Mouse (Mus musculus): ENCODE results near the gene Uchl1. TPM values are rescaled to one million over a fixed set of nuclear protein-coding genes. Genes with fewer than 3 reads are reported as not detected.

Gene Uchl1
- 60.5 and 61.0 TPM in 2 replicates for polyA plus RNA-seq (2014; fragmentation: Nextera tagmentation; extraction: Ambion mirVana)

DNA sequence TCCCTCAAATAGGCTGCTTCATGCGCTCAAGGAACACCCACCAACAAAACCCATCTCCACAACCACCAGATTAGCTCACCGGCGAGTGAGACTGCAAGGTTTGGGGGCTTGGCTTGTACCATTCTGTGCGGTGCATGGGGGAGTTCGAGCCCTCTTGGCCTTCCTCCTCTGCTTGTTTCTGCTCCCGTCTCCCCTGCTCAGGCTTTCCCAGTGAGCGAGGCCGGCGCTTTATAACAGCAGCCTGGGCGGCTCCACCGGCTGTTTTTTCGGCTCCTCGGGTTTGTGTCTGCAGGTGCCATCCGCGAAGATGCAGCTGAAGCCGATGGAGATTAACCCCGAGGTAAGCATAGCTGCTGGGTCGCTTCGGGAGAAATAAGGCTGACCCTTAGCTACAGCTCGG is at the start of gene Uchl1:
Gene Uchl1, plus strand, starts transcription at position 109 of the 400 bp plus-strand sequence.
- WGBS: under 1% methylated on average over 20 of the region's 20 CpGs
- peak; percentile 87 for ATAC-seq (ENCODE audit: insufficient read depth)
- Histone ChIP-seq H3K4me2 (peak within 1 kb of the TSS; percentile 95), H3K27ac (ENCODE audit: low read depth) (no peak within 1 kb of the TSS), H3K4me3 (ENCODE audit: low read depth, low read length) (peak within 1 kb of the TSS; percentile 51), H3K9me3 (ENCODE audit: low read depth, low read length) (no peaks in the 10 kb centered on the region), H3K9ac (peak within 1 kb of the TSS; percentile 40), H3K27me3 (ENCODE audit: insufficient read depth, low read length) (peaks cover 41% of the 10 kb centered on the region), H3K36me3 (ENCODE audit: insufficient read depth) (no peaks in the 10 kb centered on the region), H3K4me1 (ENCODE audit: insufficient read depth) (peaks cover 7% of the 10 kb centered on the region; the same call in 1 of the 2 replicates)
- no peak for TF ChIP-seq CTCF (IDR thresholded peaks at IDR 0.05; ENCODE audit: low read depth)
- DNase-seq: peak; percentile 81

DNA sequence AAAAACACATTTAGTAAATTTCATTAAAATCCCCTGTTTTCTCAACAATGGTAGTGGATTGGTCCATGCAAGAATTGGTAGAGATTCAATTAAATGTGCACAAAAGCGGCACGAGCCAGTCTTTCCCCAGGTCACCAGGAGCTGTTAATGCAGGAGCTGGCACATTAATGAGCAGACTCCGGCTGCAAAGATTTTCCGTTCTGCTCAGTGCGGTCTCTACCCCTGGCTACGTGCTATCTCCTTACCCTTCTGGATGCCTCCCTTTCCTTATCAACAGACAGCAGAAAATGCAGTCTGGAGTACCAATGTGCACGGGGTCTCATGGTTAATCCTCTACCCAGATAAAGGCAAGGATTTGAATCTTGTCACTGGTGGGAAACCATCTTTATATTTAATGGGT is 48.1 kb upstream of the Uchl1 start:
- DNase-seq (no peak), ATAC-seq (ENCODE audit: insufficient read depth) (no peak)
- Histone ChIP-seq H3K4me3 (ENCODE audit: low read depth, low read length) (no peak overlapping the region), H3K36me3 (ENCODE audit: insufficient read depth) (no peaks in the 10 kb centered on the region), H3K9me3 (ENCODE audit: low read depth, low read length) (no peaks in the 10 kb centered on the region), H3K9ac (no peak overlapping the region), H3K27ac (ENCODE audit: low read depth) (no peak overlapping the region), H3K27me3 (ENCODE audit: insufficient read depth, low read length) (no peaks in the 10 kb centered on the region), H3K4me1 (ENCODE audit: insufficient read depth) (no peaks in the 10 kb centered on the region), H3K4me2 (no peak overlapping the region)
- 48% methylated on average over 7 of the region's 7 CpGs for WGBS
- no peak for TF ChIP-seq CTCF (IDR thresholded peaks at IDR 0.05; ENCODE audit: low read depth)

DNA sequence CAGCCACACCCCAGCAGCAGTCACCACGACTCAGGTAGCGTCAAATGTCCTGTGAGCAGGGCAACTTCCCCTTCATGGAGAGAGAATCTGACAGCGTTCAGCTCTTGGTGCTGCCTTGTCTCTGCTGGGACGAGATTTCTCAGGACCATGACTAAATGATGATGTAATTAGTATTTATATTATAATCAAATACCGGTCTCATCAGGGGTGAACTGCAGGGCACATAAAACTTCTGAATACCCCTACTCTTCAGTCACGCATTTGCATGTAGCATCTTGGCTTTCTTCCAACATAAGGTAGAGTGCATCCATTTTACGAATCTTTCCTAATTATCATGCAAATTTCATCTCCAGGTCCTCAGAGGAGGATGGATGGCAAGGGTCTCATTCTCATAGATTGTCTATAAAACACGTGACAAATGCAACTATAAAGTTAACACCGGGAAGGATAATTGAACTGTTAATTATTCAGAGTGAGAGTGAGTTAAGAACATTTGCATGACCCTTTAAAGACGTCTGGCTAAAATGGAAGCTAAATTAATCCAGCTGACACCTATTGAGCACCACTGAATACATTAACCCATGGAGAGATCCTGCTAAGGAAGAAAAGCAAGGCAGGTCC is 40.3 kb upstream of the Uchl1 start:
- Histone ChIP-seq H3K4me2 (no peak overlapping the region), H3K36me3 (ENCODE audit: insufficient read depth) (no peaks in the 10 kb centered on the region), H3K9ac (no peak overlapping the region), H3K27ac (ENCODE audit: low read depth) (no peak overlapping the region), H3K4me1 (ENCODE audit: insufficient read depth) (no peaks in the 10 kb centered on the region), H3K4me3 (ENCODE audit: low read depth, low read length) (no peak overlapping the region), H3K27me3 (ENCODE audit: insufficient read depth, low read length) (no peaks in the 10 kb centered on the region), H3K9me3 (ENCODE audit: low read depth, low read length) (no peaks in the 10 kb centered on the region)
- WGBS: 59% methylated on average over 10 of the region's 10 CpGs
- no peak for DNase-seq
- ATAC-seq (ENCODE audit: insufficient read depth): no peak
- TF ChIP-seq CTCF (IDR thresholded peaks at IDR 0.05; ENCODE audit: low read depth): no peak

DNA sequence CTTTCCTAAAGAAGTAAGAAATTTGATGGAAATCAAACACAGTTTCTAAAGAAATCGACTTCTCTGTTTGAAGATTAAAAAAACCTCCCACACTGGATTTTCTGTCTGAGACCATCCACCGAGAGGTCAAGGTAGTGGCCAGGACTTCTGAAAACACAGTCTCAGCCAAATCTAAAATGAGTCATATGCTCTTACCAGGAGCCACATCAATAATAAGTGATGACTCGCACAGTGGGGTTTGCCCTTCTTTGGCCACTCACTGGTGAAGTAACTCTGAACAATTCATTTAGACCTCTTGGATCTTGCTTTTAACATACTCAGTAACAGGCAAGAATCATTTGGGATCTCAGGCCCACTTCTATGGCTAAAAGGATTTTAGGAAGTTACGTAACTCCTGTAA is 33.7 kb upstream of the Uchl1 start:
- WGBS: 84% methylated on average over 4 of the region's 4 CpGs
- H3K4me3 ChIP-seq (ENCODE audit: low read depth, low read length): no peak overlapping the region
- DNase-seq: no peak
- no peak for TF ChIP-seq CTCF (IDR thresholded peaks at IDR 0.05; ENCODE audit: low read depth)
- H3K9ac ChIP-seq: no peak overlapping the region
- H3K9me3 ChIP-seq (ENCODE audit: low read depth, low read length): no peaks in the 10 kb centered on the region
- H3K27me3 ChIP-seq (ENCODE audit: insufficient read depth, low read length): no peaks in the 10 kb centered on the region
- no peak overlapping the region for H3K4me2 ChIP-seq
- no peak for ATAC-seq (ENCODE audit: insufficient read depth)
- H3K36me3 ChIP-seq (ENCODE audit: insufficient read depth): no peaks in the 10 kb centered on the region
- no peak overlapping the region for H3K27ac ChIP-seq (ENCODE audit: low read depth)
- no peaks in the 10 kb centered on the region for H3K4me1 ChIP-seq (ENCODE audit: insufficient read depth)

DNA sequence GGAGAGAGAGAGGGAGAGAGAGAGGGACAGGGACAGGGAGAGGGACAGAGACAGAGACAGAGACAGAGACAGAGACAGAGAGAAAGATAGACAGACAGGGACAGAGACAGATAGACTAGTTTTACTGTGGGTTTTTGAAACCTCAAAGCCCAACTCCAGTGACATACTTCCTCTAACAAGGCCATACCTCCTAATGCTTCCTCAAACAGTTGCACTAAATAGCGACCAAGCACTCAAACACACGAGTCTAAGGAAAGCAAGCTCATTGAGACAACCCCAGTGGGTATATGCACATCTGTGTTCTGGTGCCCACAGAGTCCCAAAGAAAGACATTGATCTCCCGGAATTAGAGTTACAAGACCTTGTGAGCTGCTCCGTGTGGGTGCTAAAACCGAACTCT is 32.6 kb upstream of the Uchl1 start:
- DNase-seq (no peak), ATAC-seq (ENCODE audit: insufficient read depth) (no peak)
- Histone ChIP-seq H3K27ac (ENCODE audit: low read depth) (no peak overlapping the region), H3K9me3 (ENCODE audit: low read depth, low read length) (no peaks in the 10 kb centered on the region), H3K36me3 (ENCODE audit: insufficient read depth) (no peaks in the 10 kb centered on the region), H3K4me2 (no peak overlapping the region), H3K27me3 (ENCODE audit: insufficient read depth, low read length) (no peaks in the 10 kb centered on the region), H3K4me1 (ENCODE audit: insufficient read depth) (no peaks in the 10 kb centered on the region), H3K4me3 (ENCODE audit: low read depth, low read length) (no peak overlapping the region), H3K9ac (no peak overlapping the region)
- 80% methylated on average over 5 of the region's 5 CpGs for WGBS
- TF ChIP-seq CTCF (IDR thresholded peaks at IDR 0.05; ENCODE audit: low read depth): no peak

DNA sequence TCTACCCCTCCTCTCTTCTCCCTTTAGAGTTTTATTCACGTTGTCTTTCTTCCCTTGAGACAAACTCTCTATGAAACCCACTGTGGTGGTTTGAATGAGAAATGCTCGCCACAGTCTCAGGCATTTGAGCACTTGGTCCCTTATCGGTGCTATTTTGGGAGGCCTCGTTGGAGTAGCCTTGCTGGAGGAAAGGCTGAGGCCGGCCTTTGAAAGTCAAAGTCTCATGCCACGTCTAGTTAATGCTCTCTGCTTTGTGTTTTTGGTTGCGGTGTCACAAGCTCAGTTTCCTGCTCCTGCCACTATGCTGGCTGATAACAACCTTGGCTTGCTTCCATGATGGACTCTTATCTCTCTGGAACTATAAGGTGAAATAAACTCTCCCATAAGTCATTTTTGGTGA is 28.4 kb upstream of the Uchl1 start:
- Histone ChIP-seq H3K9ac (no peak overlapping the region), H3K27ac (ENCODE audit: low read depth) (no peak overlapping the region), H3K4me3 (ENCODE audit: low read depth, low read length) (no peak overlapping the region), H3K4me2 (no peak overlapping the region), H3K9me3 (ENCODE audit: low read depth, low read length) (no peaks in the 10 kb centered on the region), H3K4me1 (ENCODE audit: insufficient read depth) (no peaks in the 10 kb centered on the region), H3K36me3 (ENCODE audit: insufficient read depth) (no peaks in the 10 kb centered on the region), H3K27me3 (ENCODE audit: insufficient read depth, low read length) (no peaks in the 10 kb centered on the region)
- TF ChIP-seq CTCF (IDR thresholded peaks at IDR 0.05; ENCODE audit: low read depth): no peak
- DNase-seq: peak; percentile 12
- no peak for ATAC-seq (ENCODE audit: insufficient read depth)
- WGBS: 34% methylated on average over 7 of the region's 7 CpGs

DNA sequence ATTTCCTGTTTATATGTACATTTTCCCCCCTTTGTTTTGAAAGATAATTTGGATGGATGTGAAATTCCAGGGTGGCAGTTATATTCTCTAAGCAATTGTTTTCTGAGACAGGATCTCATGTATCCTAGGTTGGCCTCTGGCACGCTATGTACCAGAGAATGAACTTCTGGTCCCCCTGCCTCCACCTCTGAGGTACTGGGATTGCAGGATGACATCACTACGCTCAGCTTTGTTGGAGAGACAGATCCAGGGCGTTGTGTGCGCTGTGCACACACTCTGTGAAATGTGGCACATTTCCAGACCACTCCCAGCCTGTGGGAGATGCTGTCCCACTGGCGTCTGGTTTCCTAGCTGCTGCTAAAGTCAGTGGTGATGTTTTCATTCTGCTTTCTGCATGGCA is 21.7 kb upstream of the Uchl1 start:
- Histone ChIP-seq H3K4me2 (no peak overlapping the region), H3K4me1 (ENCODE audit: insufficient read depth) (peaks cover 6% of the 10 kb centered on the region; the same call in 1 of the 2 replicates), H3K9me3 (ENCODE audit: low read depth, low read length) (no peaks in the 10 kb centered on the region), H3K27ac (ENCODE audit: low read depth) (peak overlapping the region; percentile 27; the same call in 1 of the 2 replicates), H3K4me3 (ENCODE audit: low read depth, low read length) (no peak overlapping the region), H3K9ac (no peak overlapping the region; the same call in 1 of the 2 replicates), H3K27me3 (ENCODE audit: insufficient read depth, low read length) (no peaks in the 10 kb centered on the region), H3K36me3 (ENCODE audit: insufficient read depth) (no peaks in the 10 kb centered on the region)
- DNase-seq (peak; percentile 90), ATAC-seq (ENCODE audit: insufficient read depth) (peak; percentile 87)
- TF ChIP-seq CTCF (IDR thresholded peaks at IDR 0.05; ENCODE audit: low read depth): no peak
- 17% methylated on average over 5 of the region's 5 CpGs for WGBS
